Mouse (Mus musculus) forebrain, embryonic 14.5 days (tissue): Measurements from ENCODE around the gene Ube2e3. TPM values are rescaled to one million over a fixed set of nuclear protein-coding genes. Genes with fewer than 3 reads are reported as not detected.
A peak's percentile ranks its signal among the peaks of the same experiment; 100 is the strongest.

Experiments used
- ATAC-seq: fragments of 200-750 bp; cut with Nextera tagmentation; 2 replicates; pipeline ENCODE4 v1.8.0; 2017; ENCODE audit warnings: mild to moderate bottlenecking, moderate library complexity
- DNase-seq: peaks from one replicate; pipeline ENCODE4 v3.0.0-alpha.2; 2015; ENCODE audit warnings: low spot score
- H3K27ac ChIP-seq: fragments of 300-500 bp; sonication (generic); 2 replicates; pipeline ENCODE4 v1.5.1; 2014; ENCODE audit warnings: low read depth, mild to moderate bottlenecking, control low read depth, low read length, moderate library complexity
- H3K27me3 ChIP-seq: fragments of 300-500 bp; sonication (generic); replicated peaks from 2 replicates; pipeline ENCODE4 v1.6.1; 2014; ENCODE audit warnings: low read length, control low read depth, mixed read lengths; ENCODE audit not compliant: control insufficient read depth, insufficient read depth
- H3K36me3 ChIP-seq: fragments of 300-500 bp; sonication (generic); 2 replicates; pipeline ENCODE4 v1.6.1; 2014; ENCODE audit warnings: low read length, control low read depth; ENCODE audit not compliant: control insufficient read depth, insufficient read depth
- H3K4me1 ChIP-seq: fragments of 300-500 bp; sonication (generic); 2 replicates; pipeline ENCODE4 v1.6.1; 2014; ENCODE audit warnings: antibody characterized with exemption, low read length, control low read depth; ENCODE audit not compliant: control insufficient read depth, insufficient read depth
- H3K4me2 ChIP-seq: fragments of 300-500 bp; sonication (generic); 2 replicates; pipeline ENCODE4 v1.6.1; 2014; ENCODE audit warnings: mild to moderate bottlenecking, control low read depth, low read length
- H3K4me3 ChIP-seq: fragments of 300-500 bp; sonication (generic); 2 replicates; pipeline ENCODE4 v1.5.1; 2014; ENCODE audit warnings: low read depth, low read length, control low read depth
- H3K9ac ChIP-seq: fragments of 300-500 bp; sonication (generic); 2 replicates; pipeline ENCODE4 v1.6.1; 2014; ENCODE audit warnings: mild to moderate bottlenecking, low read length, control low read depth, moderate library complexity
- H3K9me3 ChIP-seq: fragments of 300-500 bp; sonication (generic); replicated peaks from 2 replicates; pipeline ENCODE4 v1.6.1; 2016; ENCODE audit warnings: low read length, control low read depth, mixed read lengths; ENCODE audit not compliant: control insufficient read depth
- WGBS: fragments of 180-500 bp; shearing (Covaris S2); extraction: QIAGEN DNeasy Blood & Tissue Kit; methylation state at CpG from one replicate; pipeline ENCODE4 v1.1.7; 2014; 5-methylcytosine and 5-hydroxymethylcytosine counted together
- polyA plus RNA-seq: library from polyadenylated mRNA; unstranded; fragments of >200 nt; fragmentation: Nextera tagmentation; extraction: Ambion mirVana; gene quantifications from 2 replicates; pipeline ENCODE4 v1.2.1, GENCODE M21; 2014

Gene Ube2e3
- polyA plus RNA-seq, 1 experiment from 2014 or later = 269 TPM

DNA sequence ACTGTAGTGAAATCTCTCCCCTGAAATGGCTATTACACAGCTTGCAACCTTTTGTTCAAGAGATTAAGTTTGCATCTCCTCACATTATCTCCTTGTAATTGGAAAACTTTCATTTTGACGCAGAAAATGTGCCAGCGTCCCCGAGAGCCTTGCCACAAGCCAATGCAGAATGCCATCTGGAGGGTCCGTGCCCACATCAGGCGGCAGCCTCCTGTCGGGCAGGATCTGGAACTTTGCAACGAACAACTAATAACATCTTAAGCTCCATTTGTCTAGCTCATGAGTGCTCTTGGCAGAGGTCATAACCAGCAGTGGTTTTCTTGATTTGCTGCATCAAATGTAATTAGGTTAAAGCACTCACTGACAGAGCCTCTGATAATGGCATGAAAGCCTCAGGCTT, 93.1 kb downstream of the Ube2e3 start:
- no peaks in the 10 kb centered on the region for H3K9me3 ChIP-seq
- WGBS = 47% methylated on average over 7 of the region's 7 CpGs
- no peaks in the 10 kb centered on the region for H3K36me3 ChIP-seq
- H3K27me3 ChIP-seq = no peaks in the 10 kb centered on the region
- ATAC-seq = peak; percentile 44; the same call in 1 of the 2 replicates
- no peak overlapping the region for H3K4me2 ChIP-seq
- no peak overlapping the region for H3K4me3 ChIP-seq
- H3K27ac ChIP-seq = no peak overlapping the region
- peaks cover 8% of the 10 kb centered on the region for H3K4me1 ChIP-seq
- DNase-seq = peak; percentile 60
- no peak overlapping the region for H3K9ac ChIP-seq

DNA sequence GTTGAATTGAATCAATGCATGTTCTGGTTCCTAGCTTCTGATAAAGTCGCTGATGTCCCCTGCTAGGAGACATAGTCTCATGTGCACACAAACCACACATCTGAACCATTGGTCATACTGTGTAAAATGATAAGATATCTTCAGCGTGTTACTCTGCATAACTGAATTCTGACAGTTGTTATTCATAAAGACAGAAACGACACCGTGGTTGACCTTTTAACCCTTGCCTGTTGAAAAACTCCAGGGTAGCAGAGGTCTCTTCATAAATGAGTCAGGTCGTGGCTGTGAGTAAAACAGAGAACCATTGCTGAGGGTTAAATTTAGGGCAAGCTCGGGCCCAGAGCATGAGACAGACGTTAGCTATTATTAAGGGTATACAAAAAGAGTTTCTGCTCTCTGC, 93.7 kb downstream of the Ube2e3 start:
- peaks cover 8% of the 10 kb centered on the region for H3K4me1 ChIP-seq
- DNase-seq (no peak), ATAC-seq (no peak)
- H3K4me2 ChIP-seq = no peak overlapping the region
- no peak overlapping the region for H3K9ac ChIP-seq
- no peaks in the 10 kb centered on the region for H3K36me3 ChIP-seq
- WGBS = 48% methylated on average over 7 of the region's 7 CpGs
- H3K27ac ChIP-seq = no peak overlapping the region
- H3K4me3 ChIP-seq = no peak overlapping the region
- H3K9me3 ChIP-seq = no peaks in the 10 kb centered on the region
- H3K27me3 ChIP-seq = no peaks in the 10 kb centered on the region

DNA sequence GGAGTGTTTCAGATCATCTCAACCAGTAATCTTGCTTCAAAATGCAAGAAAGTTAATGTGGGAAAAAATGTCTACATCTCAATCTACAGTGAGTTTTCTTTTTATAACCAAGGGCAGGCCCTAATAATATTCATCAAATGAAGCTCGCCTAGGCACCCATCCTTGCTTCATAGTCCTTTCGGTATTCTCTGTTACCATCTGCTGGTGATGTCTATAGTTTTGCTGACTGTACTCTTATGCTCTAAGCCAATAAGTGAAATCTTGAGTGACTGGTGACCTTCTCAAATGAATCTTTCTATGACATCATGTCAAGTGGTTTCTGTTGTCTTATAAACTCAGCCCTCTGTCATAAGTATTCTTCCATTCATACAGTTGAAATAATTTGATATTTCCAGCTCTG, 97.1 kb downstream of the Ube2e3 start:
- Histone ChIP-seq H3K9me3 (no peaks in the 10 kb centered on the region), H3K4me2 (no peak overlapping the region), H3K27ac (no peak overlapping the region), H3K9ac (no peak overlapping the region), H3K4me3 (no peak overlapping the region), H3K36me3 (no peaks in the 10 kb centered on the region), H3K4me1 (peaks cover 8% of the 10 kb centered on the region), H3K27me3 (no peaks in the 10 kb centered on the region)
- 96% methylated on average over 2 of the region's 2 CpGs for WGBS
- DNase-seq (no peak), ATAC-seq (no peak)

DNA sequence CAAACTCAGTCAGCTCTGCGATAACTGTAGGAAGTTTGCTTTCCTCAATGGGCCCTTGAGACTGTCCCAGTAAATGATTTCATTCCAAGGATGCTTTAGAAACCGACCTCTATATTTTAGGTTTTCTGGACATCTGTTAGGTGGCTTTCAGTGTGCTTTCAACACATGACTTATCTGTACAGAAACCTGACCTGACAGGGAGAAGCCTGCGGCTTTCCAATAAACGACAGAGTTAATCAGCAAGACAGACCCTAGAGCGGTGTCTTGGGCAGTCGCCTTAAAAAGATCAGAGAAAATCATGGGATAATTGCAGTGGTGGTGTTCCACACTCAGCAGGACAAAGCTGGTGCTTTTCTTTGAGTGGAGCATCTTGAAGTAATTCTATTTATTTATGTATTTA, 97.5 kb downstream of the Ube2e3 start:
- Histone ChIP-seq H3K9me3 (no peaks in the 10 kb centered on the region), H3K9ac (no peak overlapping the region), H3K27me3 (no peaks in the 10 kb centered on the region), H3K4me3 (no peak overlapping the region), H3K4me2 (no peak overlapping the region), H3K36me3 (no peaks in the 10 kb centered on the region), H3K27ac (no peak overlapping the region), H3K4me1 (peaks cover 8% of the 10 kb centered on the region)
- no peak for DNase-seq
- 89% methylated on average over 6 of the region's 6 CpGs for WGBS
- no peak for ATAC-seq

DNA sequence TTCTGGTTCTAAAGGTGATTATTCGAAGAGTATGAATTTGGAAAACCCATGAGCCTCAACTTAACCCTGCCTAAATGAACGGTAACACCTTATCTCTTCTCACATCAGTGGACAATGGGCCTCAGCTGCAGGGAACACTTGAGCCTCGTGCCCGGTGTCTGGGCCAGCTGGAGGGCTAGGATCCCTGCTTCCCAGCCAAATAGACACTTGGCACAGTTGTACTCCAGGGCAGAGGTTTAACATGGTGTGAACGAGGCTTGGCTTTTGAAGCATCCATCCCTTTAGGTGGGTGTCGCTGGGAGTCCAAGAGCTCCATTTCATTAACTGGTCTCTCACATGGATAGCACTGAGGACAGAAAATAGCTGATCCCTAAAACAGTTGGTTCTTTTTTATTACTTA, 102.2 kb downstream of the Ube2e3 start:
- Histone ChIP-seq H3K9me3 (no peaks in the 10 kb centered on the region), H3K27ac (no peak overlapping the region), H3K4me1 (no peaks in the 10 kb centered on the region), H3K27me3 (no peaks in the 10 kb centered on the region), H3K9ac (no peak overlapping the region), H3K36me3 (no peaks in the 10 kb centered on the region), H3K4me2 (no peak overlapping the region), H3K4me3 (no peak overlapping the region)
- WGBS = 55% methylated on average over 6 of the region's 6 CpGs
- ATAC-seq = peak; percentile 72
- DNase-seq = peak; percentile 46
